ENCODE assay signal across 11 mouse cellular contexts in the genomic region with DNA sequence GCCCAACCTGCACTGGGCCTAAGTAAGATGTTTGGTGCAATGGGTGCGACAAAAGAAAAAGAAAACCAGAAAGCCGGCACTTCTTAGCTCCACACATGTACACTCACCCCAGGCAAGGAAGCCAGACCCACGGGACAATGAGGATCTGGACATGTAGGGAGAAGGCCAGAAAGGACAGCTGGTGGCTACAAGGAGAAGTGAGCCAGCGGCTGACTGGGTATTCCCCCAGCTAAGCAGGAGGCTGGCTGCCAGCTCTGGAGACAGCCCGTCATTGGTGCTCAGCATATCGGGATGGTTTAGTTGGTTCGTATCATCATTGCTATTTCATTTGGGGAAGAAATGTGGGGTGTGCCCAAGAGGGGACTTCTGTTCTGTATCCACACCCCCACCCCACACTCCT.
A peak's percentile ranks its signal among the peaks of the same experiment; 100 is the strongest.
DNase-seq lines count a peak whose midpoint lies in the region; ATAC-seq and TF ChIP-seq lines count a peak whose summit lies in the region.
"Had no signal": no experiment of that assay in that cellular context is flagged by ENCODE, and none has a peak within 500 bp of the region (broad histone marks: within the 10 kb centered on the region; RNA-seq: fewer than 3 reads in every experiment).

No protein-coding gene starts in this region.

- H3K27me3 ChIP-seq in hindbrain, embryonic 13.5 days = no peaks in the 10 kb centered on the region
- no peaks in the 10 kb centered on the region for H3K27me3 ChIP-seq in hindbrain, embryonic 11.5 days (ENCODE audit: control insufficient read depth, insufficient read depth, low read length)
- no peaks in the 10 kb centered on the region for H3K27me3 ChIP-seq in hindbrain, postnatal 0 days (ENCODE audit: insufficient read depth, low read length)
- H3K27me3 ChIP-seq: embryonic facial prominence, embryonic 12.5 days had no signal

- H3K9ac ChIP-seq in hindbrain, embryonic 13.5 days = no peak overlapping the region
- H3K9ac ChIP-seq in hindbrain, embryonic 11.5 days (ENCODE audit: low read depth, low read length) = no peak overlapping the region
- H3K9ac ChIP-seq in hindbrain, postnatal 0 days (replicated peaks; ENCODE audit: low read length) = no peak overlapping the region
- H3K9ac ChIP-seq: embryonic facial prominence, embryonic 12.5 days had no signal

- WGBS in hindbrain, embryonic 13.5 days = 65% methylated on average over 7 of the region's 7 CpGs
- 75% methylated on average over 7 of the region's 7 CpGs for WGBS in hindbrain, embryonic 11.5 days
- WGBS in hindbrain, postnatal 0 days = 55% methylated on average over 7 of the region's 7 CpGs

- no peak for ATAC-seq in hindbrain, embryonic 13.5 days (ENCODE audit: low FRiP score)
- no peak for ATAC-seq in hindbrain, embryonic 11.5 days (ENCODE audit: low FRiP score)
- peak; percentile 67; the same call in 1 of the 2 replicates for ATAC-seq in hindbrain, postnatal 0 days
- ATAC-seq in inflammation-experienced regulatory T-cells, adult 6 months = no peak
- no peak for ATAC-seq in monocyte, adult 5-6 weeks (replicated peaks; ENCODE audit: insufficient number of reproducible peaks, low FRiP score, low TSS enrichment, poor library complexity, severe bottlenecking)
- ATAC-seq: CD4-positive, CD25-positive, alpha-beta regulatory T cell, adult 4 months had no signal

- no peak overlapping the region for H3K4me3 ChIP-seq in hindbrain, embryonic 13.5 days
- no peak overlapping the region for H3K4me3 ChIP-seq in hindbrain, embryonic 11.5 days (ENCODE audit: low read depth, low read length)
- H3K4me3 ChIP-seq in hindbrain, postnatal 0 days (ENCODE audit: low read length) = no peak overlapping the region
- H3K4me3 ChIP-seq: embryonic facial prominence, embryonic 12.5 days had no signal

- no peak for TF ChIP-seq CTCF in hindbrain, postnatal 0 days (IDR thresholded peaks at IDR 0.05; ENCODE audit: low read depth)

- H3K9me3 ChIP-seq in hindbrain, embryonic 13.5 days = no peaks in the 10 kb centered on the region
- no peaks in the 10 kb centered on the region for H3K9me3 ChIP-seq in hindbrain, embryonic 11.5 days (ENCODE audit: control insufficient read depth, low read length)
- no peaks in the 10 kb centered on the region for H3K9me3 ChIP-seq in hindbrain, postnatal 0 days (ENCODE audit: low read length)
- H3K9me3 ChIP-seq: embryonic facial prominence, embryonic 12.5 days had no signal

- DNase-seq in hindbrain, embryonic 11.5 days (ENCODE audit: low spot score) = no peak
- peak; percentile 31 for DNase-seq in brain, adult 2 months (ENCODE audit: low read depth, low spot score)
- DNase-seq in gastrocnemius, adult 18-20 months (ENCODE audit: low spot score) = peak; percentile 43
- peak; percentile 60 for DNase-seq in hindbrain, postnatal 0 days (ENCODE audit: low spot score)
- no peak for DNase-seq in right cerebral cortex, adult 2 months (ENCODE audit: low spot score in 2 of 2)
- DNase-seq: kidney, postnatal 36 days had no signal

- peak overlapping the region; percentile 64; the same call in 1 of the 2 replicates for H3K27ac ChIP-seq in hindbrain, embryonic 13.5 days
- H3K27ac ChIP-seq in hindbrain, embryonic 11.5 days (ENCODE audit: low read depth, low read length) = no peak overlapping the region
- H3K27ac ChIP-seq in hindbrain, postnatal 0 days = no peak overlapping the region
- H3K27ac ChIP-seq: embryonic facial prominence, embryonic 12.5 days had no signal

- H3K4me2 ChIP-seq in hindbrain, embryonic 13.5 days = no peak overlapping the region
- no peak overlapping the region for H3K4me2 ChIP-seq in hindbrain, embryonic 11.5 days (replicated peaks; ENCODE audit: low read depth, low read length)
- H3K4me2 ChIP-seq in hindbrain, postnatal 0 days (ENCODE audit: low read depth, low read length) = no peak overlapping the region
- H3K4me2 ChIP-seq: embryonic facial prominence, embryonic 12.5 days had no signal

- peaks cover 37% of the 10 kb centered on the region for H3K4me1 ChIP-seq in hindbrain, embryonic 13.5 days (replicated peaks)
- H3K4me1 ChIP-seq in hindbrain, embryonic 11.5 days (replicated peaks; ENCODE audit: control insufficient read depth, insufficient read depth, low read length) = peaks cover 3% of the 10 kb centered on the region; the same call in 1 of the 2 replicates
- no peaks in the 10 kb centered on the region for H3K4me1 ChIP-seq in hindbrain, postnatal 0 days (ENCODE audit: insufficient read depth, low read length)

- no peaks in the 10 kb centered on the region for H3K36me3 ChIP-seq in hindbrain, embryonic 13.5 days
- H3K36me3 ChIP-seq in hindbrain, embryonic 11.5 days (ENCODE audit: control insufficient read depth, insufficient read depth, low read length) = no peaks in the 10 kb centered on the region
- H3K36me3 ChIP-seq in hindbrain, postnatal 0 days (ENCODE audit: insufficient read depth, low read length) = no peaks in the 10 kb centered on the region
- H3K36me3 ChIP-seq: embryonic facial prominence, embryonic 12.5 days had no signal

Comparison
In these comparisons a context has a peak if more than half of its experiments do, and no peak if none do; other contexts are left out.
1. DNase-seq: peak in brain, adult 2 months (single experiment), gastrocnemius, adult 18-20 months (single experiment) and hindbrain, postnatal 0 days (single experiment); none in hindbrain, embryonic 11.5 days (single experiment) and right cerebral cortex, adult 2 months (0 of 2).